Mouse (Mus musculus): Measurements from ENCODE around the gene Suox.

DNA sequence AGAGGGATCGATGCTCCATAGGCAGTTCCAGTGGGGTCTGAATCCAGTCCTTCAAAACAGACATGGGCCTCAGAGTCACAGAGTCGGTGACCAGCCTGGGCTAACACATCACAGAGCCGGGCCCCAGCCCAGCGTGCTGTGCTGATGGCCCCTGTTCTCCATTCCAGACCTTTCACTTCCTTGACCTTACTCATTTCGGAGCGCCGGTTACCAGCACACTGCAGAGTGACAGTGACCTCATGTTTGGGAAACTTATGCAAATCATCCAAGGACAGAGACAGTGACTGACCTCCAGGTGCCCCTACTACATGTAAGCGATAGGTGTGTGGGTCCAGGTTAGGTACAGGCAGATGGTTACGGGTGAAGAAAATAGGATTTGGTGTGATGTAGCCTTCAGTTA, 2.7 kb downstream of the Suox start:
- TF ChIP-seq CTCF (IDR thresholded peaks at IDR 0.05; ENCODE audit: low read depth, low read length) (no peak), GATA2 (IDR thresholded peaks at IDR 0.05; ENCODE audit: borderline replicate concordance, low read depth, low read length) (no peak), GATA1 (IDR thresholded peaks at IDR 0.05; ENCODE audit: borderline replicate concordance, low read length) (no peak), TAL1 (conservative IDR thresholded peaks at IDR 0.05; ENCODE audit: low read depth, low read length) (no peak)

Measured in G1E (cell line).